Mouse (Mus musculus) E14TG2a.4 (cell line): ENCODE measurements at regions not wholly inside any gene's neighbourhood (a gene's known extent, or its start where the extent isn't known, plus 50 kb on each side); places are given as distances from the start of the nearest gene placed in this dataset.

Source experiments
- H3K27me3 ChIP-seq: 2 replicates; pipeline ENCODE4 v1.6.1; 2014; ENCODE audit warnings: low read length, control low read depth; ENCODE audit not compliant: insufficient read depth
- H3K36me3 ChIP-seq: 2 replicates; pipeline ENCODE4 v1.6.1; 2014; ENCODE audit warnings: low read length, control low read depth; ENCODE audit not compliant: insufficient read depth
- H3K4me1 ChIP-seq: replicated peaks from 2 replicates; pipeline ENCODE4 v1.6.1; 2014; ENCODE audit warnings: low read depth, low read length, control low read depth
- H3K4me3 ChIP-seq: replicated peaks from 2 replicates; pipeline ENCODE4 v1.5.1; 2014; ENCODE audit warnings: mild to moderate bottlenecking, low read length
- H3K9me3 ChIP-seq: 2 replicates; pipeline ENCODE4 v1.6.1; 2014; ENCODE audit warnings: low read length, control low read depth
- CTCF ChIP-seq: conservative IDR thresholded peaks from 2 replicates; pipeline ENCODE4 v1.5.1; 2014; ENCODE audit warnings: low read length
- NANOG ChIP-seq: IDR thresholded peaks from 2 replicates; pipeline ENCODE4 v1.6.1; 2014; ENCODE audit warnings: borderline replicate concordance, low read length, mixed read lengths
- POU5F1 ChIP-seq: IDR thresholded peaks from 2 replicates; pipeline ENCODE4 v1.6.1; 2014; ENCODE audit warnings: low read length, borderline replicate concordance

- Histone ChIP-seq H3K9me3 (no peaks in the 10 kb centered on the region), H3K27me3 (no peaks in the 10 kb centered on the region), H3K4me1 (no peaks in the 10 kb centered on the region), H3K36me3 (no peaks in the 10 kb centered on the region), H3K4me3 (no peak overlapping the region)
- TF ChIP-seq POU5F1 (no peak), NANOG (no peak), CTCF (no peak)
Observed at GRCm38 (mm10) chr15:62714265-62714664, 1130.7 kb downstream of the Gsdmc2 start.

- no peaks in the 10 kb centered on the region for H3K36me3 ChIP-seq
- no peak for TF ChIP-seq NANOG
- no peak for TF ChIP-seq CTCF
- TF ChIP-seq POU5F1 = no peak
Observed at GRCm38 (mm10) chr15:62712543-62713131, 1132.3 kb downstream of the Gsdmc2 start.

GRCm38 (mm10) chr15:62712060-62712542, 1132.9 kb downstream of the Gsdmc2 start:
- TF ChIP-seq NANOG (no peak), POU5F1 (no peak), CTCF (no peak)
- H3K9me3 ChIP-seq = no peaks in the 10 kb centered on the region
- no peaks in the 10 kb centered on the region for H3K36me3 ChIP-seq
- H3K4me3 ChIP-seq = no peak overlapping the region
- H3K4me1 ChIP-seq = no peaks in the 10 kb centered on the region
- H3K27me3 ChIP-seq = no peaks in the 10 kb centered on the region

More at GRCm38 (mm10) chr15:62712543-62713131, 1132.3 kb downstream of the Gsdmc2 start:
- Histone ChIP-seq H3K9me3 (no peaks in the 10 kb centered on the region), H3K4me3 (no peak overlapping the region), H3K27me3 (no peaks in the 10 kb centered on the region), H3K4me1 (no peaks in the 10 kb centered on the region)

GRCm38 (mm10) chr15:62709546-62709945, 1135.4 kb downstream of the Gsdmc2 start:
- Histone ChIP-seq H3K4me3 (no peak overlapping the region), H3K4me1 (no peaks in the 10 kb centered on the region), H3K36me3 (no peaks in the 10 kb centered on the region), H3K27me3 (no peaks in the 10 kb centered on the region), H3K9me3 (no peaks in the 10 kb centered on the region)
- TF ChIP-seq POU5F1 = no peak
- TF ChIP-seq NANOG = no peak
- no peak for TF ChIP-seq CTCF

- TF ChIP-seq CTCF = no peak
- TF ChIP-seq POU5F1 = no peak
- TF ChIP-seq NANOG = no peak
- H3K4me3 ChIP-seq = no peak overlapping the region
- H3K4me1 ChIP-seq = no peaks in the 10 kb centered on the region
- no peaks in the 10 kb centered on the region for H3K27me3 ChIP-seq
- H3K36me3 ChIP-seq = no peaks in the 10 kb centered on the region
- H3K9me3 ChIP-seq = peaks cover 9% of the 10 kb centered on the region
Observed at GRCm38 (mm10) chr15:62698559-62698958, 1146.4 kb downstream of the Gsdmc2 start.

GRCm38 (mm10) chr15:62694734-62695133, 1150.2 kb downstream of the Gsdmc2 start:
- Histone ChIP-seq H3K4me1 (no peaks in the 10 kb centered on the region), H3K4me3 (no peak overlapping the region), H3K9me3 (peaks cover 9% of the 10 kb centered on the region), H3K36me3 (no peaks in the 10 kb centered on the region), H3K27me3 (no peaks in the 10 kb centered on the region)
- TF ChIP-seq NANOG = no peak
- TF ChIP-seq POU5F1 = no peak
- no peak for TF ChIP-seq CTCF

GRCm38 (mm10) chr15:62693671-62694070, 1151.3 kb downstream of the Gsdmc2 start:
- no peaks in the 10 kb centered on the region for H3K4me1 ChIP-seq
- no peak for TF ChIP-seq CTCF
- TF ChIP-seq POU5F1 = no peak
- no peak for TF ChIP-seq NANOG

GRCm38 (mm10) chr15:62673410-62673809, 1171.6 kb downstream of the Gsdmc2 start:
- no peak for TF ChIP-seq NANOG
- TF ChIP-seq POU5F1 = no peak
- no peak for TF ChIP-seq CTCF
- Histone ChIP-seq H3K27me3 (no peaks in the 10 kb centered on the region), H3K4me1 (no peaks in the 10 kb centered on the region), H3K36me3 (no peaks in the 10 kb centered on the region), H3K4me3 (no peak overlapping the region), H3K9me3 (no peaks in the 10 kb centered on the region)

More at GRCm38 (mm10) chr15:62693671-62694070, 1151.3 kb downstream of the Gsdmc2 start:
- H3K4me3 ChIP-seq = 0 out of 2 replicates have a peak overlapping the region, but pooled peaks have one; percentile 35
- H3K36me3 ChIP-seq = no peaks in the 10 kb centered on the region
- peaks cover 9% of the 10 kb centered on the region for H3K9me3 ChIP-seq
- no peaks in the 10 kb centered on the region for H3K27me3 ChIP-seq

- Histone ChIP-seq H3K36me3 (no peaks in the 10 kb centered on the region), H3K4me3 (no peak overlapping the region), H3K4me1 (no peaks in the 10 kb centered on the region), H3K27me3 (no peaks in the 10 kb centered on the region), H3K9me3 (no peaks in the 10 kb centered on the region)
- TF ChIP-seq CTCF = no peak
- no peak for TF ChIP-seq NANOG
- no peak for TF ChIP-seq POU5F1
Observed at GRCm38 (mm10) chr15:62670026-62670425, 1175.0 kb downstream of the Gsdmc2 start.
